ENCODE assay signal across 7 mouse cellular contexts in genomic region chr4:130920951-130921693, GRCm38 (mm10). TPM values are rescaled to one million over a fixed set of nuclear protein-coding genes. Genes with fewer than 3 reads are reported as not detected.
A peak's percentile ranks its signal among the peaks of the same experiment; 100 is the strongest.
DNase-seq lines count a peak whose midpoint lies in the region; ATAC-seq and TF ChIP-seq lines count a peak whose summit lies in the region.

No protein-coding gene starts in this region.

- no peaks in the 10 kb centered on the region for H3K36me3 ChIP-seq in midbrain, embryonic 11.5 days (ENCODE audit: control insufficient read depth, insufficient read depth, low read length)
- H3K36me3 ChIP-seq in midbrain, embryonic 16.5 days (ENCODE audit: control insufficient read depth, insufficient read depth, low read length): no peaks in the 10 kb centered on the region
- H3K36me3 ChIP-seq in liver, postnatal 0 days (replicated peaks; ENCODE audit: insufficient read depth, low read length): 0 out of 2 replicates have a peak, but pooled peaks cover 8% of the 10 kb centered on the region

- TF ChIP-seq EP300 in liver, postnatal 0 days (IDR thresholded peaks at IDR 0.05; ENCODE audit: low read depth): no peak

- 40% methylated on average over 12 of the region's 12 CpGs for WGBS in midbrain, embryonic 11.5 days
- 39% methylated on average over 12 of the region's 12 CpGs for WGBS in midbrain, embryonic 16.5 days
- 21% methylated on average over 12 of the region's 12 CpGs for WGBS in liver, postnatal 0 days (ENCODE audit: insufficient replicate concordance)

- H3K9ac ChIP-seq in midbrain, embryonic 11.5 days (ENCODE audit: low read length): no peak overlapping the region
- H3K9ac ChIP-seq in midbrain, embryonic 16.5 days (ENCODE audit: low read depth, low read length): no peak overlapping the region
- no peak overlapping the region; the same call in 1 of the 2 replicates for H3K9ac ChIP-seq in liver, postnatal 0 days (replicated peaks)

- no peaks in the 10 kb centered on the region for H3K9me3 ChIP-seq in midbrain, embryonic 11.5 days (ENCODE audit: control insufficient read depth, low read length)
- no peaks in the 10 kb centered on the region for H3K9me3 ChIP-seq in midbrain, embryonic 16.5 days (replicated peaks; ENCODE audit: control insufficient read depth, low read length, poor library complexity, severe bottlenecking)
- no peaks in the 10 kb centered on the region for H3K9me3 ChIP-seq in liver, postnatal 0 days (ENCODE audit: low read length)

- H3K4me3 ChIP-seq in midbrain, embryonic 11.5 days (ENCODE audit: low read depth, low read length): no peak overlapping the region
- no peak overlapping the region for H3K4me3 ChIP-seq in midbrain, embryonic 16.5 days (ENCODE audit: low read depth, low read length)
- no peak overlapping the region for H3K4me3 ChIP-seq in liver, postnatal 0 days (ENCODE audit: low read depth, low read length)

- no peak for TF ChIP-seq CTCF in brain, embryonic 14.5 days (IDR thresholded peaks at IDR 0.05; ENCODE audit: borderline replicate concordance, extremely low read depth, insufficient read depth, insufficient read length)
- no peak for TF ChIP-seq CTCF in liver, postnatal 0 days (IDR thresholded peaks at IDR 0.05; ENCODE audit: low read depth)

- peaks cover 6% of the 10 kb centered on the region for H3K4me1 ChIP-seq in midbrain, embryonic 11.5 days (ENCODE audit: control insufficient read depth, insufficient read depth, low read length)
- peaks cover 5% of the 10 kb centered on the region for H3K4me1 ChIP-seq in midbrain, embryonic 16.5 days (ENCODE audit: control insufficient read depth, insufficient read depth, low read length)
- H3K4me1 ChIP-seq in liver, postnatal 0 days (ENCODE audit: insufficient read depth): peaks cover 25% of the 10 kb centered on the region

- peak; percentile 38; the same call in 1 of the 2 replicates for ATAC-seq in midbrain, embryonic 11.5 days (ENCODE audit: low FRiP score)
- ATAC-seq in midbrain, embryonic 16.5 days: no peak
- peak; percentile 62 for ATAC-seq in liver, postnatal 0 days

- intact Hi-C loops in left cerebral cortex, postnatal 25 days (cut with DNase I): no loop called here
- intact Hi-C loops in left cerebral cortex, postnatal 14 days (cut with DNase I): no loop called here

- no peak overlapping the region for H3K27ac ChIP-seq in midbrain, embryonic 11.5 days (ENCODE audit: low read depth, low read length)
- no peak overlapping the region for H3K27ac ChIP-seq in midbrain, embryonic 16.5 days (ENCODE audit: low read length)
- peak overlapping the region; percentile 48 for H3K27ac ChIP-seq in liver, postnatal 0 days (ENCODE audit: low read depth)

- DNase-seq in midbrain, embryonic 11.5 days (ENCODE audit: low spot score, missing footprints): no peak
- peak; percentile 66 for DNase-seq in brain, embryonic 14.5 days (ENCODE audit: low read depth)
- peak; percentile 65 for DNase-seq in liver, postnatal 0 days
- DNase-seq in thymus, postnatal 36 days: peak; percentile 75 to 87
- no peak for DNase-seq in left cerebral cortex, postnatal 25 days (ENCODE audit: low spot score in 2 of 2)
- DNase-seq in left cerebral cortex, postnatal 14 days (ENCODE audit: low spot score in 2 of 2): no peak

- H3K4me2 ChIP-seq in midbrain, embryonic 11.5 days: no peak overlapping the region
- no peak overlapping the region for H3K4me2 ChIP-seq in midbrain, embryonic 16.5 days (ENCODE audit: low read length)
- H3K4me2 ChIP-seq in liver, postnatal 0 days (ENCODE audit: low read depth, low read length): peak overlapping the region; percentile 24

- H3K27me3 ChIP-seq in midbrain, embryonic 11.5 days (ENCODE audit: control insufficient read depth, insufficient read depth, low read length): no peaks in the 10 kb centered on the region
- H3K27me3 ChIP-seq in midbrain, embryonic 16.5 days (ENCODE audit: control insufficient read depth, insufficient read depth, low read depth, low read length): no peaks in the 10 kb centered on the region
- no peaks in the 10 kb centered on the region for H3K27me3 ChIP-seq in liver, postnatal 0 days (ENCODE audit: insufficient read depth, low read length)

- TF ChIP-seq POLR2A in brain, embryonic 14.5 days (IDR thresholded peaks at IDR 0.05; ENCODE audit: borderline replicate concordance, extremely low read depth, insufficient read depth, insufficient read length, poor library complexity, severe bottlenecking): no peak

RNA-seq across cellular contexts. Expression of gene Laptm5, which starts 8.2 kb away (rescaled TPM):
- polyA plus RNA-seq in midbrain, embryonic 11.5 days (2014; fragmentation: Nextera tagmentation; extraction: Ambion mirVana): 22.0 and 27.3 TPM in 2 replicates
- 22.0 and 22.3 TPM in 2 replicates for polyA plus RNA-seq in midbrain, embryonic 16.5 days (2015; fragmentation: Nextera tagmentation; extraction: Ambion mirVana)
- 22.6 and 26.5 TPM in 2 replicates for polyA plus RNA-seq in brain, embryonic 14.5 days (2012; rRNA removed)
- 109 and 113 TPM in 2 replicates for polyA plus RNA-seq in liver, postnatal 0 days (2015; fragmentation: Nextera tagmentation; extraction: Ambion mirVana)
- 10 to 100 TPM; 29.6 to 36.5 TPM for total RNA-seq in left cerebral cortex, postnatal 25 days (2021)
- 10 to 100 TPM; 35.3 to 38.3 TPM for total RNA-seq in left cerebral cortex, postnatal 14 days (2021)

RNA-seq across cellular contexts. Expression of gene Matn1, which starts 23.1 kb away (rescaled TPM):
- not detected in 2 replicates for polyA plus RNA-seq in midbrain, embryonic 11.5 days (2014; fragmentation: Nextera tagmentation; extraction: Ambion mirVana)
- 0.29 TPM in 1 of 2 replicates, not detected in the other for polyA plus RNA-seq in midbrain, embryonic 16.5 days (2015; fragmentation: Nextera tagmentation; extraction: Ambion mirVana)
- 0.29 and 0.81 TPM in 2 replicates for polyA plus RNA-seq in brain, embryonic 14.5 days (2012; rRNA removed)
- polyA plus RNA-seq in liver, postnatal 0 days (2015; fragmentation: Nextera tagmentation; extraction: Ambion mirVana): 0.05 TPM in 1 of 2 replicates, not detected in the other
- 1 to 10 TPM; 1.4 to 2.0 TPM for total RNA-seq in left cerebral cortex, postnatal 25 days (2021)
- total RNA-seq in left cerebral cortex, postnatal 14 days (2021): 1 to 10 TPM; 2.0 to 2.4 TPM

Comparison
In these comparisons a context has a peak if more than half of its experiments do, and no peak if none do; other contexts are left out.
1. DNase-seq: peak in brain, embryonic 14.5 days (single experiment), liver, postnatal 0 days (single experiment) and thymus, postnatal 36 days (2 of 2); none in midbrain, embryonic 11.5 days (single experiment), left cerebral cortex, postnatal 25 days (0 of 2) and left cerebral cortex, postnatal 14 days (0 of 2).